Mouse (Mus musculus) right cerebral cortex, postnatal 25 days (tissue): ENCODE data around the gene Fntb.
"Not testable (repeated sequence)": the region's sequence is repeated elsewhere in the genome, so short reads cannot be mapped to it uniquely, and the experiment has no call there.

Experiments
- DNase-seq: peaks from one replicate; pipeline ENCODE4 v3.0.0; 2022

Gene Fntb

DNA sequence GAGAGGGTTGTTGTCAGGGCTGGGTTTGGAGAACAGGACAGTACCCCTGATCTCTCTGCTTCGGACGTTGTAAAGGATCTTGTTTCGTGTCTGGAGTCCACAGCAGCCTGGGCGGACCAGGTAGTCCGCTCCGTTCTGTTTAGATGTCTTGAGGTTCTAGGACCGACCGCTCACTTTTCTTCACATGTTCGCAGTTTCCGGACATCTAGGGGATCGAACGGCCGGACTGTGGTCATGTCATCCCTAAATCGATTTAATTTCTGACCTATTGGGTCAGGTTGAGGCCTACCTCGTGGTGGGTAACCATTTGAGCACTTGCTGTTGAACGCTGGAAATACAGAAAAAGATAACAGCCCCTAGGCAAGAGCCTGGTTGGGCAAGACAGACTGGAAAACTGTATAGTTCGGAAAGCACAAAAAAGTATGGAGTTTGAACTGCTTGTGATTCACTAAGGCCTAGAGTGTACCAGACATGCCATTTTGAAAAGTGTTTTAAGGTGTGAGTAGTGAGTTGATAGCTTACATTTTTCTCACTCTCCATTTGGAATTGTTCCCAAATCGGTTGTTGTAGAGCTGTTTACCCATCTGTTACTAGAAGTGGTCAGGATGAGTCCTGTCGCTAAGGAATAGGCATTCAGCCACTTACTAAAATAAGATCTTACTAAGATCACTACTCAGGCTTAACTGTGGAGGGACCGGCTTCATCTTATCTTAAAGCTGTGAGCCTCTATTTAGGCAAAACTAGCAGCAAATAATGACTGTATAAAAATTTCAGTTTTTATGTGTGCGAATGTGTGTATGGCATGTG lies 72.7 kb downstream of the Fntb start:
- no peak for DNase-seq

DNA sequence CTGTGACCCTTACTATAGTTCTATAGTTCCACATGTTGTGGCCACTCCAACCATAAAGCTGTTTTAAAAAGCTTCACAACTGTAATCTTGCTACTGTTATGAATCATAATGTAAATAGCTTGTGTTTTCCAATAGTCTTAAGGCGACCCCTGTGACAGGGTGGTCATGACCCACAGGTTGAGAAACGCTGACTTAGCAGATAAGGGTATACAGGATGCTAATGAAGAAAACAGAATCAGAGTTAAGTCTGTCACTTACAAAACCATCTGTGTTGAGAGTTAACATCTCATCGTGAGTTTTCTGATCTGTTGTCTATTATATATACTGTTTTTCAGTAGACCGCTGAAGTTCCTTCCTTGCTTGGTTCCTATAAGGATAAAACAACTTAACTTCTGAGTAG lies 73.9 kb downstream of the Fntb start:
- no peak for DNase-seq

DNA sequence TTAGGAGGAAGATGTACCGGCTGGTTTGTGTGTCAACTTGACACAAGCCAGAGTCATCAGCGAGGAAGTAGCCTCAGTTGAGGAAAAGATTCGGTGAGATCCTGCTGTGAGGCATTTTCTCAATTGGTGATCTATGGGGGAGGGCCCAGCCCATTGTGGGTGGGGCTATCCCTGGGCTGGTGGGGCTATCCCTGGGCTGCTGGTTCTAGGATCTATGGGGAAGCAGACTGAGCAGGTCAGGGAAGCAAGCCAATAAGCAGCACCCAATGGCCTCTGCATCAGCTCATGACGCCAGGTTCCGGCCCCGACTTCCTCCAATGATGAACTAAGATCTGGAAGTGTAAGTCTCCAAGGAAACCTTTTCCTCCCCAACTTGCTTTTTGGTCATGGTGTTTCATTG lies 74.7 kb downstream of the Fntb start:
- no peak for DNase-seq

DNA sequence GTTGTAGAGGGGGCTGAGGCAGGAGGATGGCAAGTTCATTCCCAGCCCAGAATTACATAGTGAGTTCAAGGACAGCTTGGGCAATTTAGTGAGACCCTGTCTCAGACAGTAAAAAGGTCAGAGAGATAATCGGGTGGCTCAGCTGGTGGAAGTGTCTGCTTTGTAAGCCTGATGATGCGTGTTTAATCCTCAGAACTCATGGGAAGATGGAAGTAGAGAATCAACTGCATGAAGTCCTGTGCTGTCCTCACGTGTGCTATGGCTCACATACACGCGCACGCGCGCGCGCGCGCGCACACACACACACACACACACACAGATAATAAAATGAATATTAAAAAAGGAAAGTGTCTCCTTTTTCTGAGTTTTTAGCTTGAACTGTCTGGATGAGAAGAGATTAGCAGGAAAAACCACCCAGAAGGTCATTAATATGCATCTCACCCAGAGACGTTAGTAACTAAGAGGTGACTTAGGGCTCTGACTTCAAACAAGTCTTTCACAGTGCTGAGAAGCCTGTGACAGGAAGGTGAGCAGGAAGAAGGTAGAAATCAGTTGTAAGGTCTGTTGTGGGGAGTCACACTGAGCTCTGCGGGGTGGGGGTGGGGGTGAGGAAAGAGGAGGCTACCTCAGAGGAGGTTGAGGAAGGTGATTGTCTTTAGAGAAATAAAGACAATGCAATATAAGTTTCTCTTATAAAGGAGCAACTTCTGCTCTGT lies 79.1 kb downstream of the Fntb start:
- DNase-seq = no peak

DNA sequence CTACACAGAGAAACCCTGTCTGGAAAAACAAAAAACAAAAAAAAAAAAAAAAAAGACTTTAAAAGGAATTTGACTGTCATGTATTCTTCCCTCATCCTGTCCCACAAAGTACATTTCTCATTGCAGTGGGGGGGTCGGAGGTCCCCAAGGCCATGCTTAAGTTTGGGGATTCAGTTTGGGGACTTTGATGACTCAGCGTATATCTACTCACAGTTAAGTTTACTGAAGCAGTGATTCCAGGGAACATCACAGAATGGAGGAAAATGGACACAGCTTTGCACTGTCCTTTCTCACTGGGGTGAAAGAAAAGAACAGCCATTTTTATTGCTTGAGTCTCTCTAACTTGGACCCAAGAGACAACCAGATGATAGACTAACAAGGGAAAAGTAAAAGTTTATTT lies 87.0 kb downstream of the Fntb start:
- DNase-seq = no peak

- no peak for DNase-seq
Observed at GRCm38 (mm10) chr12:76853378-76854142, 88.2 kb downstream of the Fntb start.

DNA sequence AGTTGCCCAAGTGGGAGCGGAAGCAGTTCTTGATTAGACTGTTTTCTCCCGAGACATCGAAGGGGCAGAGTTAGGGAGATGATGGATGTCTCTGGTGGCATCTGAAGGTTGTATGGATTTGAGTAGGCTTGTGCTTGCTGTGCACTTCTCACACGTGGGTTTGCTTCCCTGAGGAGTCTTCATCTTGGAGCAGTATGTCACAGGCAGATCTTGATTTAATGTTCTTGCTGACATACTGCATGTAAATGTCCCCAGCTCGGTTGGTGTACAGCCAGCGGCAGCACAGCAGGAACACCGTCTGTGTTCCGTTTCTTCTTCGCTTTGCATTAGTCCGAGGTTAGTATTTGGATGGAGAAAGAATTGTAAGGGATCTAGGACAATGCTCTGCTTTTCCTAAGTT lies 91.7 kb downstream of the Fntb start:
- DNase-seq = no peak

DNA sequence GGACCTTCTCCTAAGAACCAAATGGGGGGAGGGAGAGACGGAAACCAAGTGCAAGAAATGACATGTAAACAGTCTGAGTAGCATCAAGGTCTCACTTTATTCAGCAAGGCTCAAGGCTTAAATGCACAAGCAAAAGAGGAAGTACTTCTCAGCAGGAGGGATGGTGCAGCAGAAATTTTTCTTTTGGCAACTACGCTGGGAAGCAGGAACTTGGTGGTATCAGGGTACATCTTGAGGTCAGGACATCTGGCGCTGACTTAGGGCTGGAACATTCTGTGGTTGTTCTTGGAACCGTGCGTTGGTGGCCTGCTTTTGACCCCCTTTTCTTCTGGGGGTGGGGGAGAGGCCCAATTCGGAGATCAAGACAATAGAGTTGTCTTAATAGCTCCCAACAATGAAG lies 93.4 kb downstream of the Fntb start:
- not testable (repeated sequence) for DNase-seq

- peak; percentile 24 for DNase-seq
Observed at GRCm38 (mm10) chr12:76863651-76864050, 98.3 kb downstream of the Fntb start.

GRCm38 (mm10) chr12:76865266-76865665 lies 99.9 kb downstream of the Fntb start:
- no peak for DNase-seq

DNA sequence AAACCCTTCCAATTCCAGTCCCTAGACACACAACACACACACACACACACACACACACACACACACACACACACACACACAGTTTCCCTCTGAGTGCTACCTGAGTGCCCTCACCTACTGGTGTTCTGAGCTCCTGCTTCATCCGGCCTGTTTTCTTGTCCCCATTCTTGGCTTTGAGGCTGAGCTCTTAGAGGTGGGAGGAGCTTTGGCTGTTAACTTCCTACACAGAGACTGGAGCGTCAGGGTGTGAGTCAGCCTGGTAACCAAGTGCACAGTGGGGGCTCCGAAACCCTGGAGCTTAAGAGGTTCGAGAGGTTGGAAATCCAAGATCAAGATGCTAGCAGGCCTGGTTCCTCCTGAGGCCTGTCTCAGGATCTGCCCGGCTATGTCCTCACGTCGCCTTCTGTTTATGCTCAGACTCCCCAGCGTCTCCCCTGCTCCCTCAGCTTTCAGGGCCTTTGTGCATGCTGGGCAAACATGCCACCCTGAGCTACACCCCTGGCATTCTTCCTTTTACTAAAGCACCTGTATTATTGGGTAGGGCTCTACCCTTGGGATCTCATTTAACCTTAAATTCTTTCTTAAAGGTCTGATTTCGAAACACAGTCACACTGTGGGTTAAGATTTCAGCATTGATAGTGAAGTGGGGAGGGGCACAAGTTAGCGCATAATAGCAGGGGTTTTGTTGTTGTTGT lies 102.3 kb downstream of the Fntb start:
- DNase-seq = peak; percentile 55

DNA sequence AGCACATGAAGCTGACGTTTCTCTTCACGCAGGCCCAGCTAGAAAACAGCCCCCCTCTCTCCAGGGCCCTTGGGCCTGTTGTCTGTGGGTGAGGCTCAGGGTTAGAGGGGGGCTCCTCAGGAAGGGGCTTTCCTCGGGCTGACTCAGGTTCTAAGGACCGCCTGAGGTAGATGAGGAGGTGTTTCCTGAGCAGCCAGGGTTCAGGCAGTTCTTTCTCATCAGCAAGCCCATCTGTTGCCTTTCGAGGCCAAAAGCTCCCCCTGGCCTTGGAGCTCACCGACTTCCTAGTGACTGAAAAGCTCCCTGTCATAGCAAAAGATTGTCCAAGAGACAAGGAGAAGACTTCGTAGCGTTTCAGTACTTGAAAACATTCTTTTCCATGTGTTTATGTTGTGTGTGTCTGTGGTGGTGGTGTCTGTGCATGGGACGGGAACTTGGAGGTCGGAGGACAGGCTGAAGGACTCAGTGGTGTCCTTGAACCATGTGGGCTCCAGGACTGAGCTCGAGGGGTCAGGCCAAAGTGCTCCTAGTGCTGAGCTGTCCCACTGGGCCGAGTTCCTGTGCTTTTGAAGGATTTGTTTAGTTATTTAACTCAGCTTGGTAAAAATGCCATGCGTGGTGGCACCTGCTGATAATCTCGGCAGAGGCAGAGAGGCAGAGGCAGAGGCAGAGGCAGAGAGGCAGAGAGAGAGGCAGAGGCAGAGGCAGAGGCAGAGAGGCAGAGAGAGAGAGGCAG lies 103.2 kb downstream of the Fntb start:
- no peak for DNase-seq

- no peak for DNase-seq
Observed at GRCm38 (mm10) chr12:76869561-76869960, 104.2 kb downstream of the Fntb start.

DNA sequence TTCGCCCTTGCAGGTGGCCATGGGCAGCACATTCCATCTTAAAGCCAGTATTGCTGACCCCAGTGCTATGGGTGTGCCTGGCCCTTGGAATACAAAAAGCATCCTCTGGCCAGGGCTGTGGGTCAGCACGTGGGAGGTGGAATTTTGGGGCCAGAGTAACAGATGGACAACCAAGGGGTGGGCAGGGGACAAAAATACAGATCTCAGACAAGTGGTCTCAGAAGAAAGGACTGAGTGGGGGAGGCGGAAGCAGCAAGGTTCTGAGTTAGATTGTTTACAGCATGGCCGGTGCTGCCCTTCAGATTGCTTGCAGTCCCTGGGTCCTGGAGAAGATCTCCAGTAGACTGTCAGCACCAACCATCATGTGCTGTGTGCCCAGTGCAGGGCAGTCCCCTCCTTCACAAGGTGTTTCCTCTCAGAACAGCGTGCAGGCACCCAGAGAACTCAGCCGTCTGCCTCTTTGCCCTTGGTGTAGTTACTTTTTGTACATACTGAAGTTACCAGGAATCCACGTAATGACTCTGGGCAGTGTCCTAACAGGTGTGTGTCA lies 107.5 kb downstream of the Fntb start:
- no peak for DNase-seq

DNA sequence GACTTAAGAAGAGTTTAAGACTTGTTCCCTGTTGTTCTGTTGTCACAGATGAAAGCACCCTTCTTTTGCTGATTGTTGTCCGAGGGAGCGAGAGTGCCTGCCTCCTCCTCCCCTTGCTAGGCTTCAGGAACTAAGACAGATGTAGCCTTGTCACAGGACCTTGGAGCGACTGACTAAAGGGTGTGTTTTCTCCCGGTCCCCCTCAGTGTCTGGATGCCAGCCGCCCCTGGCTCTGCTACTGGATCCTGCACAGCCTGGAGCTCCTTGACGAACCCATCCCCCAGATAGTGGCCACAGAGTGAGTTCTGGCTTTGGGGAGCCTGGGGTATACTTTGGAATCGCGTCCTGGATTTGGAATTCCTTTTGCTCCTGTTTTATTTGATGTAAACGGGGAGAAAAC lies 109.4 kb downstream of the Fntb start:
- no peak for DNase-seq

DNA sequence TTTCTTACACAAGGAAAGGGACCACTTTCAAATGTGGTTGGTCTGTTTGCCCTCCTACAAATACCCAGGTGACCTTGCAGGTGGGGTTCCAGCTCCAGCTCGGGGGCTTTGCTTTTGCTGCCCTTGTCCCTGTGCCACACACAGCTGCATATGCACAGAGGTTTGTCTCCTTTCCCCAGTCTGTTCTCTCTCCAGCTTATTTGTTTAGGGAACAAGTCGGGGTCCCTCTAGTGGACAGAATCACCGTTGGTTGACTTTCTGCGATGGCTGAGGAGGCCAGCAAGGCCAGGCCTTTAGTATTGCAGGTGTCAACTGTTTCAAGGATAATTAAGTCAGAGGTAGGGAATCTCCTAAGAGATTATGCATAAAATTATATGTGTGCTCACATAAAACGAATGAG lies 113.9 kb downstream of the Fntb start:
- peak; percentile 28 for DNase-seq

GRCm38 (mm10) chr12:76880131-76880530 lies 114.7 kb downstream of the Fntb start:
- DNase-seq = no peak

DNA sequence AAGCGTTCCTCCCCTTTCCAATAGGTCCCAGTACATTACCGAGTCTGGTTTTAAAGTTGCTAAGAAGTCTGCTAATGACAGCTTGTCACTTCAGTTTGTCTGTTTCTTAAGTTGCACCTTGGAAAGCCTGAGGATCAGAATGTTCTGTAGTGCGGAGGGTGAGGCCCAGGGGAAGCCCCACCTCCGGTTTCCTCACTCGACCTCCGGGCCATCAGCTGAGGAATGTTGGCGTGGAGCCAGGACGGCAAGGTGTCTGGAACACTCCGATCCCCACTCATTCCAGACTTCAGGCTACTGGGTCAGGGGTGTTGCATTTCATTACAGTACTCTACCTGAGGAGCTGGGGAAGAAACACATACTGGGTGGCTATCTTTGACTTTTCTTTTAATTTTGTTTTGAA lies 118.4 kb downstream of the Fntb start:
- DNase-seq = no peak

- DNase-seq = no peak
Observed at GRCm38 (mm10) chr12:76885103-76885502, 119.7 kb downstream of the Fntb start.

DNA sequence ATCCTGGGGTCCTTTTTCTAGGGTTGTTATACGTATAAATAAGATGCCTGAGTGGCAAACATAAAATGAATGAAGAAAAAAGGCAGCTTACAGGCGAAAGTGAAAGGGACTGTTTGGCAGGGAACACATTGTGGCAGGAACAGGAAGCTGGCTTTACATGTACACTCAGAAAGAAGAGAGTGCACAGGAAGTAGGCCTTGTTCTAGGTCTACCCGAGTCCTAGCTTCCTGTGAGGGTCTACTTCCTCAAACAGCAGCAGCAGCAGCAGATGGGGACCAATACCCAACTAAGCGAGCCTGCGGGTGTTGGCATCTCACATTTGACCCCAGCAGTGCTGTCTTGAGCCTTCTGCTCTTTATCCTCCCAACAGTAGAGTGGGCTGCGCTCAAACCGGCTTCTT lies 121.4 kb downstream of the Fntb start:
- no peak for DNase-seq

- no peak for DNase-seq
Observed at GRCm38 (mm10) chr12:76887941-76888340, 122.6 kb downstream of the Fntb start.
